Mouse (Mus musculus): ENCODE results near the gene Mettl7b. TPM values are rescaled to one million over a fixed set of nuclear protein-coding genes. Genes with fewer than 3 reads are reported as not detected.

Gene Mettl7b
- polyA plus RNA-seq, 1 experiment from 2014 or later = not detected

DNA sequence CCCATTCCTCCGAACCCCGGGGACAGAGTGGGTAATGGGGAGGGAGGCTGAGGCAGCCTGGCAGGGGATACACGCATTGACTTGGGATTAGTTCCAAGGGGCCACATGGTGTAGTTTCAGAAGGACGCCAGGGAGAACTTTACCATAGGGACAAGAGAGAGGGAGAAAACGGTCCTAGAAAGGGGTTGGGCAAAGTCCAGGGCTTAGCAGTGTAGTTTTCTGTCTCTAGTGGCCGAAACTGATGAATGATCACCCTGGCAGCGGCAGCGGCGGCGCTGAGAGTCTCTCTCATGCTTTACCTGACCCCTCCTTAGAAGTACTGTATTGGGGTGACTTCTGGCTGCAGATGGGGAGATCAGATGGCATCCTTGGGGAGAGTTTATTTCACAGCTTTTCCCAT is 2.4 kb downstream of the Mettl7b start:
- H3K9me3 ChIP-seq (ENCODE audit: control insufficient read depth, low read length) = no peaks in the 10 kb centered on the region
- no peak overlapping the region for H3K27ac ChIP-seq (ENCODE audit: low read depth, low read length)
- DNase-seq (ENCODE audit: low spot score) = no peak
- H3K9ac ChIP-seq (ENCODE audit: low read depth, low read length) = no peak overlapping the region
- 0 out of 2 replicates have a peak, but pooled peaks cover 3% of the 10 kb centered on the region for H3K27me3 ChIP-seq (replicated peaks; ENCODE audit: control insufficient read depth, insufficient read depth, low read length)
- 70% methylated on average over 10 of the region's 10 CpGs for WGBS
- no peak for ATAC-seq (replicated peaks; ENCODE audit: low FRiP score)
- H3K4me3 ChIP-seq (ENCODE audit: low read depth, low read length) = no peak overlapping the region
- H3K36me3 ChIP-seq (ENCODE audit: control insufficient read depth, insufficient read depth, low read length) = no peaks in the 10 kb centered on the region
- no peaks in the 10 kb centered on the region for H3K4me1 ChIP-seq (replicated peaks; ENCODE audit: control insufficient read depth, insufficient read depth, low read length)
- no peak overlapping the region for H3K4me2 ChIP-seq

DNA sequence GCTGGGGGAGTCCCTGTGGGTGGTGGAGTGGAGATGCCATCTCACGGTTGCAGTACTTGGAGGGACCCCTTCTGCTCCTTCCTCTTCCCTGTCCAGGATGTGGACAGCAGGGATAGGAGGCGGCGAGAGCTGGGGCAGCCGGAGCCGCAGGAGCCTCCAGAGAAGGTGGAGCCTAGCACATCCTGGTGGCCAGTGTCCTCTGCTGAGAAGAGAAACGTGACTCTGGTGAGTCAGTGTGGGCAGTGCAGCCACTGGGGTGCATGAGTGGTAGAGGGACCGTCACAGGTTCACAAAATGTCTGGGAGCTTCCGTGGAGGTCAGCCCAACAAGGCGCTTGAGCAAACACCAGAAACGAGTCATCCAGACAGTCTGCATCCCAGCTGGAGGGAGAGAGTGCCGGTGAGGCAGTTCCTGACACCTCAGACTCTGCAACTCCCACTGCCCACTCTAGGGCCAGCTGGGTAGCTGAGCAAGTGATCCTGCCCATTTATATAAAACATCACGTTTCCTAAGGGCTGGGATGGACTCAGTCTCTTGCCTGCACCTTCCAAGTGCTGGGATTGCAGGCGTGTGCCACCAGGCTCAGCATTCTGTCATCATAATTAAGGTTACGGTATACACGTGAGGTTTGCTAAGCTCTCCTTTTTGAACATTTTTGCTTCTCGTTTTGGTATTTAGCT is 10.4 kb downstream of the Mettl7b start:
- Histone ChIP-seq H3K36me3 (ENCODE audit: control insufficient read depth, insufficient read depth, low read length) (no peaks in the 10 kb centered on the region), H3K4me1 (replicated peaks; ENCODE audit: control insufficient read depth, insufficient read depth, low read length) (no peaks in the 10 kb centered on the region), H3K9me3 (ENCODE audit: control insufficient read depth, low read length) (no peaks in the 10 kb centered on the region), H3K27ac (ENCODE audit: low read depth, low read length) (no peak overlapping the region), H3K9ac (ENCODE audit: low read depth, low read length) (no peak overlapping the region), H3K4me2 (no peak overlapping the region), H3K4me3 (ENCODE audit: low read depth, low read length) (no peak overlapping the region), H3K27me3 (replicated peaks; ENCODE audit: control insufficient read depth, insufficient read depth, low read length) (peaks cover 3% of the 10 kb centered on the region; the same call in 1 of the 2 replicates)
- ATAC-seq (replicated peaks; ENCODE audit: low FRiP score) = no peak
- DNase-seq (ENCODE audit: low spot score) = no peak
- 56% methylated on average over 16 of the region's 16 CpGs for WGBS

- Histone ChIP-seq H3K36me3 (ENCODE audit: control insufficient read depth, insufficient read depth, low read length) (no peaks in the 10 kb centered on the region), H3K4me3 (ENCODE audit: low read depth, low read length) (no peak overlapping the region), H3K4me2 (no peak overlapping the region), H3K4me1 (replicated peaks; ENCODE audit: control insufficient read depth, insufficient read depth, low read length) (no peaks in the 10 kb centered on the region), H3K27me3 (replicated peaks; ENCODE audit: control insufficient read depth, insufficient read depth, low read length) (peaks cover 11% of the 10 kb centered on the region; the same call in 1 of the 2 replicates), H3K9me3 (ENCODE audit: control insufficient read depth, low read length) (no peaks in the 10 kb centered on the region), H3K9ac (ENCODE audit: low read depth, low read length) (no peak overlapping the region), H3K27ac (ENCODE audit: low read depth, low read length) (no peak overlapping the region)
- ATAC-seq (replicated peaks; ENCODE audit: low FRiP score) (no peak), DNase-seq (ENCODE audit: low spot score) (no peak)
- WGBS = 81% methylated on average over 4 of the region's 4 CpGs
Measured at GRCm38 (mm10) chr10:128947496-128947895, 13.3 kb downstream of the Mettl7b start.

DNA sequence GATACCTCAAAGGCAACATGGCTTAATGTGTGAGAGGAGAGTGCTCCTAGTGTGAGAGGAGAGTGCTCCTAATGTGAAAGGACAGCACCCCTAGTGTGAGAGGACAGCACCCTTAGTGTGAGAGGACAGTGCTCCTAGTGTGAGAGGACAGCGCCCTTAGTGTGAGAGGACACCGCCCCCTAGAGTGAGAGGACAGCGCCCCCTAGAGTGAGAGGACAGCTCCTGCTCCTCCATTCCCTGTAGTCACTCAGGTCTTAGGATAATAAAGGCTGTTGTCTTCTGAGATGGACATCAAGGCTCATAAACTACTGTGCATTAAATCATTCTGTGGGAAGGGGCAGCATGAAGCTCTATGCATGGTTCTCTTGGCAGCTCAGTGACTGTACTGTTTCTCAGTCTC is 15.1 kb downstream of the Mettl7b start:
- no peaks in the 10 kb centered on the region for H3K4me1 ChIP-seq (replicated peaks; ENCODE audit: control insufficient read depth, insufficient read depth, low read length)
- no peak for DNase-seq (ENCODE audit: low spot score)
- no peaks in the 10 kb centered on the region for H3K36me3 ChIP-seq (ENCODE audit: control insufficient read depth, insufficient read depth, low read length)
- WGBS = 14% methylated on average over 3 of the region's 3 CpGs
- ATAC-seq (replicated peaks; ENCODE audit: low FRiP score) = no peak
- no peak overlapping the region for H3K4me3 ChIP-seq (ENCODE audit: low read depth, low read length)
- no peaks in the 10 kb centered on the region for H3K9me3 ChIP-seq (ENCODE audit: control insufficient read depth, low read length)
- H3K27me3 ChIP-seq (replicated peaks; ENCODE audit: control insufficient read depth, insufficient read depth, low read length) = 0 out of 2 replicates have a peak, but pooled peaks cover 11% of the 10 kb centered on the region
- H3K27ac ChIP-seq (ENCODE audit: low read depth, low read length) = no peak overlapping the region
- no peak overlapping the region for H3K9ac ChIP-seq (ENCODE audit: low read depth, low read length)
- H3K4me2 ChIP-seq = no peak overlapping the region

- H3K4me1 ChIP-seq (replicated peaks; ENCODE audit: control insufficient read depth, insufficient read depth, low read length) = no peaks in the 10 kb centered on the region
- no peak for DNase-seq (ENCODE audit: low spot score)
- 77% methylated on average over 10 of the region's 10 CpGs for WGBS
- H3K27me3 ChIP-seq (replicated peaks; ENCODE audit: control insufficient read depth, insufficient read depth, low read length) = peaks cover 19% of the 10 kb centered on the region
- no peak overlapping the region for H3K4me2 ChIP-seq
- ATAC-seq (replicated peaks; ENCODE audit: low FRiP score) = no peak; the same call in 1 of the 2 replicates
- no peak overlapping the region for H3K9ac ChIP-seq (ENCODE audit: low read depth, low read length)
- no peaks in the 10 kb centered on the region for H3K36me3 ChIP-seq (ENCODE audit: control insufficient read depth, insufficient read depth, low read length)
- H3K27ac ChIP-seq (ENCODE audit: low read depth, low read length) = no peak overlapping the region
- no peaks in the 10 kb centered on the region for H3K9me3 ChIP-seq (ENCODE audit: control insufficient read depth, low read length)
- no peak overlapping the region for H3K4me3 ChIP-seq (ENCODE audit: low read depth, low read length)
Measured at GRCm38 (mm10) chr10:128940475-128941061, 20.2 kb downstream of the Mettl7b start.

DNA sequence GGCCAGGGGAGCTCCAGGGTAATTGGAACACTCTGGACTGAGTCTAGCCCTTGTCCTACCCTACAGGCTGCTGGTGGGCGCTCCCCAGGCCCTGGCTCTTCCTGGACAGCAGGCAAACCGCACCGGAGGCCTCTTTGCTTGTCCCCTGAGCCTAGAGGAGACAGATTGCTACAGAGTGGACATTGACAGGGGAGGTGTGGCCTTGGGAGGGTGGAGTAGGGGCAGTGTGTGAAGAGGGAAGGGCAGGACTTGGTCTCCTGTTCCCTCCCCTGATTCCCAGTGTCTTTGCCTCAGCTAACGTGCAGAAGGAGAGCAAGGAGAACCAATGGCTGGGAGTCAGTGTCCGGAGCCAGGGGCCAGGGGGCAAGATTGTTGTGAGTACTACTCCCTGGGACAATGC is 21.8 kb downstream of the Mettl7b start:
- Histone ChIP-seq H3K4me3 (ENCODE audit: low read depth, low read length) (no peak overlapping the region), H3K27me3 (replicated peaks; ENCODE audit: control insufficient read depth, insufficient read depth, low read length) (peaks cover 32% of the 10 kb centered on the region), H3K4me2 (no peak overlapping the region), H3K27ac (ENCODE audit: low read depth, low read length) (no peak overlapping the region), H3K4me1 (replicated peaks; ENCODE audit: control insufficient read depth, insufficient read depth, low read length) (no peaks in the 10 kb centered on the region), H3K9ac (ENCODE audit: low read depth, low read length) (no peak overlapping the region), H3K9me3 (ENCODE audit: control insufficient read depth, low read length) (no peaks in the 10 kb centered on the region), H3K36me3 (ENCODE audit: control insufficient read depth, insufficient read depth, low read length) (no peaks in the 10 kb centered on the region)
- ATAC-seq (replicated peaks; ENCODE audit: low FRiP score) (no peak), DNase-seq (ENCODE audit: low spot score) (no peak)
- 51% methylated on average over 5 of the region's 5 CpGs for WGBS

DNA sequence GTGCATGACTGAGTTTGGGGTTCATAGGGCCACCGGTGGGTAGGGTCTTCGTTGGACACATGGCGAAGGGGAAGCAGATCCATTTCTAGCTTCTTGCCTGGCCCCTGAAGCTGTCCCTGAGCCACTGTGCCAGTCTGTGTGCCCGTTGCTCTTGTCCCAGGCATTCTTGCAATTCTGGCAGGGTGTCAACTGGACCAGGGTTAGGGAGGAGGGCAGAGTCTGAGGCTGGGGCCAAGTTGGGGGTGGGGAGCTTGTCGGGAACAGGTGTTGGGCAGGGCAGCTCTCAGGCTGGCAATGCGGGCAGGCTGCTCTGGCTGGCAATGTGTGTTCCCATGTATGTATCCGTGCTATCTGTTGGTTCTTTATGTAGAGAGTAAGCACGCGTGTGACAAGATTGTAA is 22.3 kb downstream of the Mettl7b start:
- Histone ChIP-seq H3K4me2 (no peak overlapping the region), H3K27ac (ENCODE audit: low read depth, low read length) (no peak overlapping the region), H3K27me3 (replicated peaks; ENCODE audit: control insufficient read depth, insufficient read depth, low read length) (peaks cover 34% of the 10 kb centered on the region), H3K9ac (ENCODE audit: low read depth, low read length) (no peak overlapping the region), H3K36me3 (ENCODE audit: control insufficient read depth, insufficient read depth, low read length) (no peaks in the 10 kb centered on the region), H3K4me3 (ENCODE audit: low read depth, low read length) (no peak overlapping the region), H3K9me3 (ENCODE audit: control insufficient read depth, low read length) (no peaks in the 10 kb centered on the region), H3K4me1 (replicated peaks; ENCODE audit: control insufficient read depth, insufficient read depth, low read length) (no peaks in the 10 kb centered on the region)
- WGBS = 82% methylated on average over 9 of the region's 9 CpGs
- ATAC-seq (replicated peaks; ENCODE audit: low FRiP score) = no peak
- DNase-seq (ENCODE audit: low spot score) = no peak

GRCm38 (mm10) chr10:128937756-128938390 is 22.9 kb downstream of the Mettl7b start:
- DNase-seq (ENCODE audit: low spot score) (no peak), ATAC-seq (replicated peaks; ENCODE audit: low FRiP score) (no peak)
- Histone ChIP-seq H3K4me3 (ENCODE audit: low read depth, low read length) (no peak overlapping the region), H3K27me3 (replicated peaks; ENCODE audit: control insufficient read depth, insufficient read depth, low read length) (peaks cover 37% of the 10 kb centered on the region), H3K36me3 (ENCODE audit: control insufficient read depth, insufficient read depth, low read length) (no peaks in the 10 kb centered on the region), H3K9ac (ENCODE audit: low read depth, low read length) (no peak overlapping the region), H3K4me1 (replicated peaks; ENCODE audit: control insufficient read depth, insufficient read depth, low read length) (no peaks in the 10 kb centered on the region), H3K27ac (ENCODE audit: low read depth, low read length) (no peak overlapping the region), H3K9me3 (ENCODE audit: control insufficient read depth, low read length) (no peaks in the 10 kb centered on the region), H3K4me2 (no peak overlapping the region)
- WGBS = 66% methylated on average over 12 of the region's 12 CpGs
